Mouse (Mus musculus) adrenal gland, postnatal 0 days (tissue): ENCODE measurements around the gene Ddx21. TPM values are rescaled to one million over a fixed set of nuclear protein-coding genes. Genes with fewer than 3 reads are reported as not detected.

Experiments
- polyA plus RNA-seq: library from polyadenylated mRNA; unstranded; fragments of >200 nt; fragmentation: Nextera tagmentation; extraction: Ambion mirVana; gene quantifications from 2 replicates; pipeline ENCODE4 v1.2.1, GENCODE M21; 2015

Ddx21 gene
- 7.0 and 9.7 TPM in 2 replicates for polyA plus RNA-seq

GRCm38 (mm10) chr10:62602177-62603040 lies at the start of gene Ddx21:
Ddx21 (minus strand) TSS chr10:62602281.

GRCm38 (mm10) chr10:62650881-62651810 lies 49.1 kb upstream of the Ddx21 start, which contains the start of gene Ddx50:
Ddx50 (minus strand) TSS chr10:62651218.

GRCm38 (mm10) chr10:62578338-62579100 lies 23.6 kb downstream of the Ddx21 start, which contains the start of gene Kif1bp:
Kif1bp (minus strand) TSS chr10:62578457.

Other genes starting within 250 kb of the Ddx21 start
- gene Hk1, start 222.4 kb downstream of the Ddx21 start, polyA plus RNA-seq, result 25.0 and 35.6 TPM in 2 replicates
- 0.08 and 0.20 TPM in 2 replicates for gene Hkdc1, start 179.8 kb downstream of the Ddx21 start, polyA plus RNA-seq
- gene 4930507D05Rik, start 152.8 kb downstream of the Ddx21 start, polyA plus RNA-seq, result 0.58 and 0.66 TPM in 2 replicates
- gene Supv3l1, start 152.5 kb downstream of the Ddx21 start, polyA plus RNA-seq, result 10.8 and 19.5 TPM in 2 replicates
- 55.2 and 67.3 TPM in 2 replicates for gene Vps26a, start 115.5 kb downstream of the Ddx21 start, polyA plus RNA-seq
- gene Srgn, start 74.8 kb downstream of the Ddx21 start, polyA plus RNA-seq, result 99.4 and 129 TPM in 2 replicates
- gene Kif1bp, start 23.8 kb downstream of the Ddx21 start, polyA plus RNA-seq, result 31.9 and 37.8 TPM in 2 replicates
- gene Ddx50, start 48.9 kb upstream of the Ddx21 start, polyA plus RNA-seq, result 109 and 119 TPM in 2 replicates
- 1.4 and 2.0 TPM in 2 replicates for gene Stox1, start 123.8 kb upstream of the Ddx21 start, polyA plus RNA-seq
- gene Ccar1, start 190.0 kb upstream of the Ddx21 start, polyA plus RNA-seq, result 41.5 and 60.8 TPM in 2 replicates